Mouse (Mus musculus) ES-Bruce4 (cell line): Measurements from ENCODE around the gene Zbtb24.

ENCODE experiments used
- CTCF ChIP-seq: IDR thresholded peaks from one replicate; pipeline ENCODE4 v1.8.1; 2011; ENCODE audit warnings: low read depth, low read length
- EP300 ChIP-seq: IDR thresholded peaks from 2 replicates; pipeline ENCODE4 v1.6.1; 2011; ENCODE audit warnings: low read depth, low read length; ENCODE audit not compliant: insufficient read depth
- POLR2A ChIP-seq: IDR thresholded peaks from one replicate; pipeline ENCODE4 v1.8.1; 2011; ENCODE audit warnings: low read length; ENCODE audit not compliant: insufficient read depth

DNA sequence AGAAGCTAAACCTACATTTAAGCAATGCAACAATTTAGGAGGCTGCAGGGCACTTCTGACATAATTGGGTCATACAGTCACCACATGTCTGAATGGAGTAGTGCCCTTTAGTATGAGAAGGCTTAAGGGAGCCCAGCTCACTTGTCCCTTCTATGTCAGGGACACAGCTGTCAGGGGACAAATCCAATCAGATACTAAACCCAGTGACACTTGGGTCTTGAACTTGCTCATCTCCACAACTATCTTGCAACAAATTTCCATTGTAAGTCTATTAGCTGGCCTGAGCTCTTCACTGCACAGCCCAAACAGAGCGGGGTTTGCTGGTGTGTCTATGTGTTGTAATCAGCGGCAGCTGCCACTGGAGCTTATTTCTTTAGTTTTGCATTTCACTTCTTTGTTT, 26.5 kb upstream of the Zbtb24 start:
- TF ChIP-seq POLR2A = no peak
- TF ChIP-seq CTCF = no peak
- TF ChIP-seq EP300 = no peak
